Mouse (Mus musculus): ENCODE measurements around the gene Ankfy1. TPM values are rescaled to one million over a fixed set of nuclear protein-coding genes. Genes with fewer than 3 reads are reported as not detected.
"Not testable (repeated sequence)": the region's sequence is repeated elsewhere in the genome, so short reads cannot be mapped to it uniquely, and the experiment has no call there.

Ankfy1 gene
- total RNA-seq, 4 experiments from 2014 or later: 13.8 to 14.8 (median 14.3) TPM

DNA sequence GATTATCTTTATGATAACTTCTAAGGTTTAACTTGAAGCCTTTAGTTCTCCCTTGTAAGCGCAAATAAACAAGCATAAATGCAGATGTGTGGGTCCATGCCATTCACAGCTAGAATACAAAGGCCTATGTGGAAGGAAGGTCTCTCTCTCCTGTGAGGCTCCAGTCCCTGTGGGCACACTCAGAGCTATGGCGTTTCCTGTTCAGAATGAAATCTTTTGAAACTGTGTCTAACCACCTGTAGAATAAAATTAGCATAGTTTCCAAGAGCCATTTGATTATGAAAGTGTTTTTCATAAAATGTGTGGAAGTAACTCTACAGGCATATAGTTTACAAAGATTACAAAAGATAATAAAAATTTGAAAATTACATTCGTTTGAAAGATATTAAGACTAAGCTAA, 28.4 kb downstream of the Ankfy1 start:
- no peak for DNase-seq (ENCODE audit: low spot score)

DNA sequence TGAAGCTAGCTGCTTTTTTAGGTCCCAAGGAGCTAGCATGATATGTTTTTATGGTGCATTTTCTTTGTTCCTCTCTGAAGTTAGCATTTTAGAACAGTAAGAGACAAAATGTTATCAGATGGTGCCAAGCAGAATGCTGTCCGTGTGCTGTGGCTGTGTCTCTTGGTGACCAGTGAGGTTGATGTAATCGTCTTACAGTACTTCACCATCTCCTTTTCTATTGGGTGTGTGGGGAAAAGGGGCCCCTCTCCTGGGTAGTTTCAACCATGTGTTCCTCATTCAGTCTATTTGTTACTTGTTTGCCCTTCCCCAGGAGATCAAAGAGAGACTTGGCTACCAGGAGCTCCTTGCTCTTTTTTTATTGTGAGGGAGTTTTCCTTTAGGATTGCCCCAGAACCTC, 33.4 kb downstream of the Ankfy1 start:
- no peak for DNase-seq (ENCODE audit: low spot score)

DNA sequence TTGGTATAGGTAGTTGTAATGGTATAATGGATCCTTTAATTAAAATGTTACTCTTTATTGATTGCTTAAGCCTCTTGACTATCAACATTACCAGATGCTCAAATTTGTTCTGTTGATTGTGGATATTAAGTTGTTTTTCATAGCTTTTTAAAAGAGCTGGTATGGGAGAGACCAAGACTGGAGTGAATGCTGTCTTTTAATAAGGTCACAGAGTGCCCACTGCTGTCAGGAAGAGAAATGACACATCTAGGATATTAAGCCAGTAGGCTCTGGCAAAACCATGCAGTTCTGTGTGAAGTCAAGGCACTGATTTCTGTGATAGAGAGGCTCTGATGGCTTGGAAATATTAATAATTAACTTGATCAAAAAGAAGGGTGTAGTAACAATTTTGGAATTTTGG, 34.1 kb downstream of the Ankfy1 start:
- no peak for DNase-seq (ENCODE audit: low spot score)

GRCm38 (mm10) chr11:72726023-72726422, 36.2 kb downstream of the Ankfy1 start:
- peak; percentile 17 for DNase-seq (ENCODE audit: low spot score)

- DNase-seq (ENCODE audit: low spot score): no peak
These were observed 43.9 kb downstream of the Ankfy1 start for GRCm38 (mm10) chr11:72733736-72734135.

GRCm38 (mm10) chr11:72734840-72735518, 45.2 kb downstream of the Ankfy1 start:
- peak; percentile 85 for DNase-seq (ENCODE audit: low spot score)

DNA sequence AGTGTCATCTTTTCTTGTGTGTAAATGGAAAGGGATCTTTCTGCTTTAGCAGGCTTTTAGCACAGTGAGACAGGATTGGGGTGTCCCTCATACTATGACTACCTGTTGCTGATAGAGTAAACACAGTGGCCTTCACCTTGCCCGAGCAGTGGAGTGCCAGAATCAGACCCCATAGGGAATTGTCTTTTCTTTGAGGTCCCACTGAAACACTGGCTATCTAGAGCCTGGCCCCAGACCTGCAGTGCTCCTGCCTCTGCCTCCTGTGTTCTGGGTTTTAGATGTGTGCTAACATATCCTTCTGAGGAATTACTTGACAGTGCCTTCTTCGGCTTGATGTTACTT, 45.7 kb downstream of the Ankfy1 start:
- DNase-seq (ENCODE audit: low spot score): no peak

DNA sequence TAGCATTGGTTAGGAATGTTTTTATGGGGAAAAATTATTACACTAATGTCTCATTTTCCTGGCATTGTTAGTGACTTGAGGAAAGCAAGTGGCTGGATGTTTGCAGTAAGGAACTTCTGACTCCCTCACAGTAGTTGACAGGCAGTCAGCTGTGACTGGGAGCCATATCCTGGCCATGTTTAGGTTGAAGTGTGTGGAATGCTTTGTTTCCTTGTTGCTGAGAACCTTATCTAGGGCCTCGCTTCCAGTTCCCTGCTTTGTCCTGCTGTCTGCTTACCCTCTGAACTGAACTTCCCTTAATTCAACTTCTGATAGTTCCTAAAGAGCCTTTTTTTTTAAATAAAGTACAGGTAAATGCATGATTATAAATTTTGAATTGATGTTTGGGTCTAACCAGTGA, 46.5 kb downstream of the Ankfy1 start:
- no peak for DNase-seq (ENCODE audit: low spot score)

DNA sequence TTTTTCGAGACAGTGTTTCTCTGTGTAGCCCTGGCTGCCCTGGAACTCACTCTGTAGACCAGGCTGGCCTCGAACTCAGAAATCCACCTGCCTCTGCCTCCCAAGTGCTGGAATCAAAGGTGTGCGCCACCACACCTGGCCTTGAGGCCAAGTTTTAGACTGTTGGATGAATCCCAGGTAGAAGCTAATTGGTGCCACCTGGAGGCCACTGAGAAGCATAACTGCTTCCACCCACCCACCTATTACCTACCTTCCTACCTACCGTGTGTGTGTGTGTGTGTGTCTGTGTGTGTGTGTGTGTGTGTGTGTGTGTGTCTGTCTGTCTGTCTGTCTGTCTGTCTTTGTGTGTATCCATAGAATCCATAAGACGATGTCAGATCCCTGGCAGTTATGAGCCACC, 47.7 kb downstream of the Ankfy1 start:
- DNase-seq (ENCODE audit: low spot score): not testable (repeated sequence)

DNA sequence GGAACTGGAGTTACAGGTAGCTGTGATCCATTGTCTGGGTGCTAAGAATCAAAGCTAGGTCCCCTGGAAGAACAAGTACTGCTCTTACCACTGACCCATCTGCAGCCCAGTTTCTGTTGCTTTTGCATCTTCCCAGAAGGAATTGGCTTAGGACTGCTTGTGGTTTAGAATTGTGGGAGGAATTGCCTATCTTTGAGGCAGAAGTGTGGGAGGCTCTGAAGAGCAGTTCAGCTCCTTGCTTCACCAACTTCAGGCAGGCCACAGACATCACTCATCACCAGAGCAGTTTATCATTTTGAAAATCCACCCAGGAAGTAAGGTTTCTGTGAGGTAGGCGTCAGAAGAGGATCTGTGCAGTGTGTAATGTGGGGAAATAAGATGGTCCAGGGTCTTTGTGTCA, 49.2 kb downstream of the Ankfy1 start:
- no peak for DNase-seq (ENCODE audit: low spot score)

DNA sequence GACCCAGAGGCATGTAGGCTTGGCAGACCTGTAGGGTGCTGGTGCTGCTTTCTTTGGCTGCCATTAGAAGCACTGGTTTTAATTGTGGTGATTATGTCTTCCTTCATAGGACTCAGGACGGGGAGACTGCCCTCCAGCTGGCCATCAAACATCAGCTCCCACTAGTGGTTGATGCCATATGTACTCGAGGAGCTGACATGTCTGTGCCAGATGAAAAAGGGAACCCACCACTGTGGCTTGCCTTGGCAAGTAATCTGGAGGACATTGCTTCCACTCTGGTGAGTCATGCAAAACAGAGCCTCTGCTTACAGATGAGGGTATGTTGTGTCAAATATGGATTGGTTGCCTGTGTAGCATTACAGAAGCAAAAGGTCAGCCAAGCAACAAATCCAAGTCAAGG, 62.1 kb downstream of the Ankfy1 start:
- DNase-seq (ENCODE audit: low spot score): peak; percentile 10

- DNase-seq (ENCODE audit: low spot score): no peak
These were observed 68.5 kb downstream of the Ankfy1 start for GRCm38 (mm10) chr11:72758316-72758715.

- DNase-seq (ENCODE audit: low spot score): no peak
These were observed 69.8 kb downstream of the Ankfy1 start for GRCm38 (mm10) chr11:72759581-72759980.

GRCm38 (mm10) chr11:72760781-72761180, 71.0 kb downstream of the Ankfy1 start:
- DNase-seq (ENCODE audit: low spot score): no peak

DNA sequence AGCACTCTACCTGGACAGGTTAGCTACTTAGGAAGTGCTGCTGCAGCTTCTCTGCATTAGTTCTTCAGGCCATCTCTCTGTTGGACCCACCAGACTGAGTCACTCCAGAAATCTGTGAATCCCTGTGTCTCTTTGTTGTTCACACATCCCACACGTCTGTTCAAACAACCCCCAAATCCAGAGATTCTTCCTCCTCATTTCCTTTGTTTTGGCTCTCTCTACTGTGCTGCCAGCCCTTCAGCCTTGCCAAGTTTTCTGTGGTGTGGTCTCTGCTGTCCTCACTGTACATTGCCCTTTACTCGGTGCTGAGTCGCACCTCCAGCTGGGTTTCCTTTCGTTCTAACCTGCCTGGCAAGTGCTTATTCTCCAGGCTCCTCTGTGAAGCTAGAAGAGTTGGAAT, 74.5 kb downstream of the Ankfy1 start:
- no peak for DNase-seq (ENCODE audit: low spot score)

DNA sequence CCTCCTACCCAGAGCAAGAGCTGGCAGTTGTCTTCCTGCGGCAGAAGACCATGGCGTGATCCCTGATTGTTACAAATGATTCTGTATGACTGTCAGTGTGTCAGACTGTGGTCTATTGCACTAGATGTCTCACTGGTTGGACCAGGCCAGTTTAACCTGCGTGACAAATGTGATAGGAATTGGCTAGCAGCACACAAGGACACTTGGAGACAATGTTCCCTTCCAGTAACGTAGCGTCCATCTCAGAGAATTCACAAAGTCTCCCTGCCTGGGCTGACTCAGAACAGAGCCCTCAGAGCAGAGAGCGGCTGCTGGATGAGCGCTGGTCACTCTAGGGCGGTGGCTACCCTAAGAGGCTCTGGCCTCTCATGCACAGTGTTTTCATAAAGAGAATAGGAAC, 77.9 kb downstream of the Ankfy1 start:
- DNase-seq (ENCODE audit: low spot score): no peak

DNA sequence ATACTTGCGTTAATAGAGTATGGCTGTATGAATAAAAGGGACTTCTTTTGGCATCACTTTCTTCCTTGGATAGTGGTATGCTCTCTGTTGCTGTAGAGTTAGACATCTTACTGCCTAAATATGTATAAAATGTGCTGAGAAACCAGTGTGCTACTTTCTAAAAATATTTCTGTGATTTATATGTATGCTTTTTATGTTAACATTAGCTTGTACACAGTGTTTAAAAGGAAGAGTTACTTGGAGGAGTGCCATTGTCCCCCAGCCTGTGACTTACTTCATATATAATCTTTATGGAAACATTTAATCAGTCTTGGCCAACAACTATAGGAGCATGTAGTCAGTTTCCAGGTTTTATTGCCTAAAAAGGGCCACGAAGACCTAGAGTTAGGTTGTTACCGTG, 79.3 kb downstream of the Ankfy1 start:
- no peak for DNase-seq (ENCODE audit: low spot score)

DNA sequence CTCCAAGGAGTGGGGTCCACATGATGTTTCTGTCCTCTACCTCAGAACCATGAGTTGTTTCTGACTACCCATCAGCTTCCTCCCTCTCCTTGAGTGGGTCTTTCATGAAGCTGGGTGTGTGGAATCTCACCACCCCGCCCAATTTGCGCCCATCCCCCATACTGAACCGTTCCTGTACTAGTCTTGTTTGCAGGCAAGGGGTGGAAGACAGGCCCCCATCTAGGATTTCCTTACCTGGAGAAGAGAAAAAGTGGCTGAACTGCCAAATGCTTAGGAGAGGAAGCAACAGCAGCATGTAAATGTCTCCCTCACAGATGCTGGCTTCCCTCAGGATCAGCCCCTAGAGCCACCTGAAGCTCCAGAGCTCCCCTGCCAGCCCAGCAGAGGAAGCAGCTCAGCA, 80.5 kb downstream of the Ankfy1 start:
- DNase-seq (ENCODE audit: low spot score): no peak

- no peak for DNase-seq (ENCODE audit: low spot score)
These were observed 81.0 kb downstream of the Ankfy1 start for GRCm38 (mm10) chr11:72770816-72771215.

DNA sequence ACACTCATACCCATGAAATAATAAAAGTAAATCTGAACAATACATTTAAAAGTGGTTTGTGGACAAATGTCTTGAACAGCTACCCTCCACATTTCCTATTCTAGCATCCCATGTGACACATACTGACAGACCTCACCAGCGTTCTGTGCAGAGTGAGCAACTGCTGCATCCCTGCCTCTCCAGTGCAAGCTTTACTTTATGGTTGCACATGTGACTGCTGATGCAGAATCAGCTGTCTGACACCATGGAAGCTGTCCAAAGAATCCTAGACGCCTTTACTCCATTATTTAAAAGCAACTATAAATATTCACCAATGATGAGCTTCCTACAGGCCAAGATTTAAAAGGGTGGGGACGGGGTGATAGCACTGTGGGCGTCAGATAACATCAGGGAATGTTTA, 81.7 kb downstream of the Ankfy1 start:
- no peak for DNase-seq (ENCODE audit: low spot score)

DNA sequence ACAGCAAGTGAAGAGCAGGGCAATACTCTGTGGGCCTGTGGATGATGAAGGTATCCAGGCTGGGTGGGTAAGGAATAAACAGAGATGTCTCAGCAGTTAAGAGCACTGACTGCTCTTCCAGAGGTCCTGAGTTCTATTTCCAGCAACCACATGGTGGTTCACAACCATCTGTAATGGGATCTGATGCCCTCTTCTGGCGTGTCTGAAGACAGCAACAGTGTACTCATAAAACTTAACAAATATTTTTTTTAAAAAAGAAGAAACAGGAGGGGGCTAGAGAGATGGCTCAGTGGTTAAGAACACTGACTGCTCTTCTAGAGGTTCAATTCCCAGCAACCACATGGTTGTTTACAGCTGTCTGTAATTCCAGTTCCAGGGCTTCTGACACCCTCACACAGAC, 82.8 kb downstream of the Ankfy1 start:
- DNase-seq (ENCODE audit: low spot score): not testable (repeated sequence)

DNA sequence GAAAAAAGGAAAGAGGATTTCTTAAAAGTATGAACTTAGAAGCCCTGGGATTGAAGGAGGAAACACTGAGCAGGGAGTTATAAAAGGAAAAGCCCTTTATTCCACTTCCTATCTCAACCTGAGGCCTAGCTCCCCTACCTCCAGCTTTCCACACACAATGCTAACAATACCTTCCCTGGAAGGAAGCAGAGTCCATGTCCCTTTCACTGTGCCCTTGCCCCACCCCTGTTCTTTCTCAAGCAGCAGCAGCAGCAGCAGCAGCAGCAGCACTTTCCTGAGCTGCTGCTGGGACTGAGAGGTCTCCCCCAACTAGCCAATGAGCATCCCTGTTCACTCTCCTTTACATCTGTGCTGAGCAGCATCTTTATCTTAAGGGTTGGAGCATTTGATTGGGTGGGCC, 89.2 kb downstream of the Ankfy1 start:
- no peak for DNase-seq (ENCODE audit: low spot score)

GRCm38 (mm10) chr11:72782103-72782502, 92.3 kb downstream of the Ankfy1 start:
- no peak for DNase-seq (ENCODE audit: low spot score)

DNA sequence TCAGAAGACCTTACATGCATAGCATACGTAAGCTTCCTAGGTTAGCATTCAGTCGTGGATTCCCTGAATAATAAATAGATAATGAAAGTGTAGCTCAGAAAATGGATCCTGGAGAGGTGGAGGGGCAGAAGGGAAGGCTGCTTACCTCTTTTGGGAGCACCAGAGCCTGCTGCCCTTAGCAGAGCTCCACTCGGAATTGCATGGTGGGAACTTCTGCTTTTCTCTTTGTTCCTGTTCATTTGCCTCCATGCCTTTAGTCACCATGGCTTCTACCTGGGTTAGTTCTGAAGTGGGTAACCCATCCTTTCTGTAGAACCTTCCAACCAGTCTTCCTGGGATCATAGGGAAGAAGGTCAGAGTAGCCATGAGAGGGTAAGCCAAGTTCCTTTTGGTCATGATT, 92.7 kb downstream of the Ankfy1 start:
- DNase-seq (ENCODE audit: low spot score): no peak
